In genomic region chr4:40063751-40064456, GRCm38 (mm10) we compare ENCODE assay signal across 15 mouse cellular contexts.
A peak's percentile ranks its signal among the peaks of the same experiment; 100 is the strongest.
DNase-seq lines count a peak whose midpoint lies in the region; ATAC-seq and TF ChIP-seq lines count a peak whose summit lies in the region.
"Had no signal": no experiment of that assay in that cellular context is flagged by ENCODE, and none has a peak within 500 bp of the region (broad histone marks: within the 10 kb centered on the region; RNA-seq: fewer than 3 reads in every experiment).

No protein-coding gene starts in this region.

- H3K4me2 ChIP-seq in forebrain, embryonic 13.5 days = no peak overlapping the region
- H3K4me2 ChIP-seq in forebrain, embryonic 11.5 days (ENCODE audit: low read depth, low read length, severe bottlenecking) = no peak overlapping the region
- no peak overlapping the region for H3K4me2 ChIP-seq in hindbrain, embryonic 15.5 days
- H3K4me2 ChIP-seq in midbrain, postnatal 0 days (ENCODE audit: low read depth, low read length, poor library complexity, severe bottlenecking) = no peak overlapping the region
- no peak overlapping the region for H3K4me2 ChIP-seq in midbrain, embryonic 13.5 days (replicated peaks)
- no peak overlapping the region for H3K4me2 ChIP-seq in midbrain, embryonic 15.5 days
- H3K4me2 ChIP-seq: limb, embryonic 13.5 days had no signal

- ATAC-seq in forebrain, embryonic 13.5 days = peak; percentile 81
- ATAC-seq in forebrain, embryonic 11.5 days (replicated peaks; ENCODE audit: low FRiP score) = no peak
- ATAC-seq in hindbrain, embryonic 15.5 days (ENCODE audit: low FRiP score, low read depth) = peak; percentile 34; the same call in 1 of the 2 replicates
- no peak; the same call in 1 of the 2 replicates for ATAC-seq in midbrain, postnatal 0 days (ENCODE audit: low FRiP score)
- ATAC-seq in midbrain, embryonic 13.5 days = no peak
- no peak for ATAC-seq in midbrain, embryonic 15.5 days (replicated peaks)
- ATAC-seq: inflammation-experienced regulatory T-cells, adult 6 months; Patski had no signal

- H3K27me3 ChIP-seq in forebrain, embryonic 13.5 days = no peaks in the 10 kb centered on the region
- H3K27me3 ChIP-seq in forebrain, embryonic 11.5 days (ENCODE audit: control insufficient read depth, insufficient read depth, low read length) = no peaks in the 10 kb centered on the region
- H3K27me3 ChIP-seq in hindbrain, embryonic 15.5 days = no peaks in the 10 kb centered on the region
- no peaks in the 10 kb centered on the region for H3K27me3 ChIP-seq in hindbrain, embryonic 10.5 days (ENCODE audit: insufficient read depth, poor library complexity, severe bottlenecking)
- H3K27me3 ChIP-seq in midbrain, postnatal 0 days (ENCODE audit: insufficient read depth, low read length) = no peaks in the 10 kb centered on the region
- H3K27me3 ChIP-seq in midbrain, embryonic 13.5 days = no peaks in the 10 kb centered on the region
- H3K27me3 ChIP-seq in midbrain, embryonic 15.5 days (replicated peaks) = no peaks in the 10 kb centered on the region
- H3K27me3 ChIP-seq: limb, embryonic 13.5 days had no signal

- no peak overlapping the region for H3K4me3 ChIP-seq in forebrain, embryonic 13.5 days
- no peak overlapping the region for H3K4me3 ChIP-seq in forebrain, embryonic 11.5 days (ENCODE audit: low read depth, low read length)
- no peak overlapping the region for H3K4me3 ChIP-seq in hindbrain, embryonic 15.5 days
- no peak overlapping the region for H3K4me3 ChIP-seq in hindbrain, embryonic 10.5 days
- no peak overlapping the region for H3K4me3 ChIP-seq in midbrain, postnatal 0 days (ENCODE audit: low read depth, low read length)
- no peak overlapping the region for H3K4me3 ChIP-seq in midbrain, embryonic 13.5 days (replicated peaks)
- no peak overlapping the region for H3K4me3 ChIP-seq in midbrain, embryonic 15.5 days
- H3K4me3 ChIP-seq: limb, embryonic 13.5 days; myocyte had no signal

- DNase-seq in forebrain, embryonic 11.5 days (ENCODE audit: low spot score) = no peak
- DNase-seq in hindbrain, embryonic 10.5 days (ENCODE audit: low spot score) = no peak
- DNase-seq in midbrain, postnatal 0 days (ENCODE audit: low spot score) = peak; percentile 56
- peak; percentile 9 for DNase-seq in retina, embryonic 14.5 days (ENCODE audit: low spot score)
- DNase-seq: cerebellum, postnatal 36 days; thymus, postnatal 36 days had no signal

- H3K36me3 ChIP-seq in forebrain, embryonic 13.5 days (ENCODE audit: poor library complexity, severe bottlenecking) = no peaks in the 10 kb centered on the region
- no peaks in the 10 kb centered on the region for H3K36me3 ChIP-seq in forebrain, embryonic 11.5 days (ENCODE audit: control insufficient read depth, insufficient read depth, low read length)
- H3K36me3 ChIP-seq in hindbrain, embryonic 15.5 days = no peaks in the 10 kb centered on the region
- H3K36me3 ChIP-seq in hindbrain, embryonic 10.5 days = no peaks in the 10 kb centered on the region
- H3K36me3 ChIP-seq in midbrain, postnatal 0 days (ENCODE audit: insufficient read depth, low read length) = no peaks in the 10 kb centered on the region
- no peaks in the 10 kb centered on the region for H3K36me3 ChIP-seq in midbrain, embryonic 13.5 days
- H3K36me3 ChIP-seq in midbrain, embryonic 15.5 days (replicated peaks) = no peaks in the 10 kb centered on the region
- H3K36me3 ChIP-seq: limb, embryonic 13.5 days had no signal

- H3K9me3 ChIP-seq in forebrain, embryonic 13.5 days (replicated peaks) = no peaks in the 10 kb centered on the region
- no peaks in the 10 kb centered on the region for H3K9me3 ChIP-seq in forebrain, embryonic 11.5 days (ENCODE audit: control insufficient read depth, low read length)
- H3K9me3 ChIP-seq in hindbrain, embryonic 15.5 days = no peaks in the 10 kb centered on the region
- H3K9me3 ChIP-seq in hindbrain, embryonic 10.5 days = 0 out of 2 replicates have a peak, but pooled peaks cover 5% of the 10 kb centered on the region
- H3K9me3 ChIP-seq in midbrain, postnatal 0 days (ENCODE audit: low read length) = no peaks in the 10 kb centered on the region
- no peaks in the 10 kb centered on the region for H3K9me3 ChIP-seq in midbrain, embryonic 13.5 days
- H3K9me3 ChIP-seq in midbrain, embryonic 15.5 days = no peaks in the 10 kb centered on the region
- H3K9me3 ChIP-seq: limb, embryonic 13.5 days had no signal

- no peak for TF ChIP-seq CTCF in midbrain, postnatal 0 days (IDR thresholded peaks at IDR 0.05)

- H3K9ac ChIP-seq in forebrain, embryonic 13.5 days = no peak overlapping the region
- no peak overlapping the region for H3K9ac ChIP-seq in forebrain, embryonic 11.5 days (ENCODE audit: low read length)
- no peak overlapping the region for H3K9ac ChIP-seq in hindbrain, embryonic 15.5 days
- H3K9ac ChIP-seq in midbrain, postnatal 0 days (replicated peaks; ENCODE audit: low read length, poor library complexity, severe bottlenecking) = no peak overlapping the region
- H3K9ac ChIP-seq in midbrain, embryonic 13.5 days (replicated peaks) = no peak overlapping the region
- no peak overlapping the region for H3K9ac ChIP-seq in midbrain, embryonic 15.5 days
- H3K9ac ChIP-seq: limb, embryonic 13.5 days had no signal

- H3K4me1 ChIP-seq in forebrain, embryonic 13.5 days = peaks cover 10% of the 10 kb centered on the region
- H3K4me1 ChIP-seq in forebrain, embryonic 11.5 days (replicated peaks; ENCODE audit: control insufficient read depth, insufficient read depth, low read length) = no peaks in the 10 kb centered on the region
- H3K4me1 ChIP-seq in hindbrain, embryonic 15.5 days (replicated peaks) = no peaks in the 10 kb centered on the region; the same call in 1 of the 2 replicates
- peaks cover 4% of the 10 kb centered on the region; the same call in 1 of the 2 replicates for H3K4me1 ChIP-seq in hindbrain, embryonic 10.5 days (replicated peaks)
- no peaks in the 10 kb centered on the region for H3K4me1 ChIP-seq in midbrain, postnatal 0 days (ENCODE audit: insufficient read depth, low read length)
- H3K4me1 ChIP-seq in midbrain, embryonic 13.5 days (replicated peaks) = no peaks in the 10 kb centered on the region
- H3K4me1 ChIP-seq in midbrain, embryonic 15.5 days = no peaks in the 10 kb centered on the region
- H3K4me1 ChIP-seq: limb, embryonic 13.5 days had no signal

- WGBS in forebrain, embryonic 13.5 days = 72% methylated on average over 3 of the region's 3 CpGs
- 90% methylated on average over 3 of the region's 3 CpGs for WGBS in forebrain, embryonic 11.5 days
- 64% methylated on average over 3 of the region's 3 CpGs for WGBS in hindbrain, embryonic 15.5 days
- WGBS in hindbrain, embryonic 10.5 days = 82% methylated on average over 3 of the region's 3 CpGs
- 78% methylated on average over 3 of the region's 3 CpGs for WGBS in midbrain, postnatal 0 days
- 79% methylated on average over 3 of the region's 3 CpGs for WGBS in midbrain, embryonic 13.5 days
- WGBS in midbrain, embryonic 15.5 days = 80% methylated on average over 3 of the region's 3 CpGs

- peak overlapping the region; percentile 40 for H3K27ac ChIP-seq in forebrain, embryonic 13.5 days
- no peak overlapping the region for H3K27ac ChIP-seq in forebrain, embryonic 11.5 days (ENCODE audit: low read depth, low read length)
- 0 out of 2 replicates have a peak overlapping the region, but pooled peaks have one; percentile 42 for H3K27ac ChIP-seq in hindbrain, embryonic 15.5 days (replicated peaks)
- no peak overlapping the region for H3K27ac ChIP-seq in hindbrain, embryonic 10.5 days
- no peak overlapping the region for H3K27ac ChIP-seq in midbrain, postnatal 0 days (ENCODE audit: low read depth, low read length)
- H3K27ac ChIP-seq in midbrain, embryonic 13.5 days = no peak overlapping the region
- H3K27ac ChIP-seq in midbrain, embryonic 15.5 days = no peak overlapping the region
- H3K27ac ChIP-seq: limb, embryonic 13.5 days; macrophage had no signal

Comparison
In these comparisons a context has a peak if more than half of its experiments do, and no peak if none do; other contexts are left out.
1. ATAC-seq: peak in forebrain, embryonic 13.5 days (single experiment) and hindbrain, embryonic 15.5 days (single experiment); none in forebrain, embryonic 11.5 days (single experiment), midbrain, postnatal 0 days (single experiment), midbrain, embryonic 13.5 days (single experiment) and midbrain, embryonic 15.5 days (single experiment).
2. H3K27ac ChIP-seq: peak in forebrain, embryonic 13.5 days (single experiment) and hindbrain, embryonic 15.5 days (single experiment); none in forebrain, embryonic 11.5 days (single experiment), hindbrain, embryonic 10.5 days (single experiment), midbrain, postnatal 0 days (single experiment), midbrain, embryonic 13.5 days (single experiment) and midbrain, embryonic 15.5 days (single experiment).
3. DNase-seq: peak in midbrain, postnatal 0 days (single experiment) and retina, embryonic 14.5 days (single experiment); none in forebrain, embryonic 11.5 days (single experiment) and hindbrain, embryonic 10.5 days (single experiment).